Mouse (Mus musculus) olfactory bulb, adult 2 months (tissue): ENCODE data around the gene Mecom.

Experiments used
- CTCF ChIP-seq: fragments of 200-500 bp; IDR thresholded peaks from 2 replicates; pipeline ENCODE4 v1.5.1; 2012; ENCODE audit warnings: low read depth, mild to moderate bottlenecking, low read length, moderate library complexity; ENCODE audit not compliant: insufficient read depth
- POLR2A ChIP-seq: fragments of 200-500 bp; IDR thresholded peaks from 2 replicates; pipeline ENCODE4 v1.6.1; 2012; ENCODE audit warnings: mild to moderate bottlenecking, low read depth, low read length, moderate library complexity; ENCODE audit not compliant: insufficient read depth

GRCm38 (mm10) chr3:30220701-30221412 lies 327.0 kb downstream of the Mecom start:
- TF ChIP-seq CTCF (no peak), POLR2A (no peak)
